Mouse (Mus musculus): Measurements from ENCODE around the gene 4930503E14Rik.
"Not testable (repeated sequence)": the region's sequence is repeated elsewhere in the genome, so short reads cannot be mapped to it uniquely, and the experiment has no call there.

The 4930503E14Rik gene

DNA sequence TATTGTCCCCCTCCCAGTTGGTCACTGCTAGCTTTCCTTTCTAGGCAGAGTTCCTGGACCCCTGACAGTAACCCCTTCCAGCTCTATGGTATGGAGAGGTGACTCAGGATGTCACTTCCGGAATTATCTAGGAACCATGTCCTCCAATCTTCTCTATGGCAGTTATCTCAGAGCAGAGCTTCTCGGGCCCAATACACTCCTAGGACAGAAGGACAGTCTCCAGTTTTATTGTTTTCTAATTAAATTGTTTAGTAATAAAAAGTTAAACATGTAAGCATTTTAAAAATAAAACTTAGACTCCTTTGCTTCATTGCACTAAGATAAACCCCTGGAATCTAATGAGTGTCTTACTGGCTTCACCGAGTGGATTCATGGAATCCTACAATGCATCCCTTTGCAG lies at the start of gene 4930503E14Rik:
4930503E14Rik (minus strand) TSS at position 101 of the 400 bp plus-strand sequence.
- not testable (repeated sequence) for DNase-seq (ENCODE audit: inconsistent age in 2 of 2, low spot score in 1 of 2)

- DNase-seq (ENCODE audit: inconsistent age in 2 of 2, low spot score in 1 of 2) = no peak
Observed at GRCm38 (mm10) chr14:44248039-44248438, 35.0 kb upstream of the 4930503E14Rik start.

GRCm38 (mm10) chr14:44197361-44197760 lies 15.7 kb downstream of the 4930503E14Rik start, which contains the start of gene Gm8212:
Gm8212 (plus strand) TSS chr14:44197661.
- DNase-seq (ENCODE audit: inconsistent age in 2 of 2, low spot score in 1 of 2) = not testable (repeated sequence)

DNA sequence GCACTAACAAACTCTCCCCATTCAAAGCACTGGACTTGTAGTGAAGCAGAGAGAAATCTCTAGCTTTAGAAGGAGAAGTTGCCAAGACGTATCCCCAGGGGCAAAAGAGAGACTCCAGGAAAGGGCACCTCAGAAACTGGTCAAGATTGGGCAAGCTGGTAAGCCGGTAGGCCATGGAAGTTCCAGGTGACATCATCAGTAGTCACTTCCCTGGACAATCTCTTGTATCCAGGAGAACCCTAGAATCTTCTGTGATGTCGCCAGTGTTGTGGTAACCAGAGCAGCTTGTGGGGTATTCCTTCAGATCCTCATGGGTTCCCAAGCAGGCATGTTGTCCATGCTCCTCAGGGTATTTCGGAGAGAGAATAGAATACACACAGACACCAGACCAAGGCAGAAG lies 89.5 kb downstream of the 4930503E14Rik start, which contains the start of gene Gm3327:
Gm3327 (plus strand) TSS at position 301 of the 400 bp plus-strand sequence.
- DNase-seq (ENCODE audit: inconsistent age in 2 of 2, low spot score in 1 of 2) = not testable (repeated sequence)
